Mouse (Mus musculus) embryo, embryonic 10 days (tissue): ENCODE measurements at regions not wholly inside any gene's neighbourhood (a gene's known extent, or its start where the extent isn't known, plus 50 kb on each side); places are given as distances from the start of the nearest gene placed in this dataset.
A peak's percentile ranks its signal among the peaks of the same experiment; 100 is the strongest.

ENCODE experiments used
- DNase-seq: peaks from one replicate; pipeline ENCODE4 v3.0.0-alpha.2; 2015; ENCODE audit warnings: low spot score

DNA sequence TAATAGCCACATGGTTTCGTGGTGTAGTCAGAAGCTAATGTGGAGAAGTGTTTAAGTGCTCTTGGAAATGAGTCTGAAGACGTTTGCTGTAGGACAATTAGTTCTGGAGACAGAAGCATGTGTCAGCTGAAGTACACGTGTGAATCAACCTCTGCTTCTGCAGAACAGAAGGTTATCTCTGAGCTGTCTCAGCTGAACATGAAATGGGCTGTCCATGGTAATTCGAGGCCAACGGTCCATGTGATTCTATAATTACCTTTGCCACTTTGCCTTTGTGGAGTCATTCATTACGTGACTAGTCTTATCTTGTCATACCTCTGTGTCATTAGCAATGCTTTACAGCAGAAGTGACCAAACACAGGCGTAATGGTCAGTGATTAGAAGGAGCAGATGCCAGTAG is 295.6 kb upstream of the Veph1 start:
- peak; percentile 17 for DNase-seq

DNA sequence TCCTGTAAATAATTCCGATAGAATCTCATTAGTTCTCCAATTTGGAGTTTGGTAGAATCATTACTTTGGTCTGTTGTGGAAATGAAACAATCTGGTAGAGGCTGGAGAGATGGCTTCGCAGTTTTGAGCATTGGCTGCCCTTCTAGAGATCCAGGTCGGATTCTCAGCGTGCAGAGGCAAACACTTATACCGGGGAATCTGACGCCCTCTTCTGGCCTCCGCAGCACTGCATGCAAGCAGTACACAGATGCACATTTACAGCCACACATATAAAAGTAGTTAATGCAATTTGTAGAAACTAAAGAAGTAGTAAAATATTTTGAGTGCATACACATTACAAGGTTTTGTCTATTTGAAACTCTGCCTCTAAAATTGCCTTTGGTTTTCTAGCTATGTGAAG is 294.1 kb upstream of the Veph1 start:
- DNase-seq = no peak

DNA sequence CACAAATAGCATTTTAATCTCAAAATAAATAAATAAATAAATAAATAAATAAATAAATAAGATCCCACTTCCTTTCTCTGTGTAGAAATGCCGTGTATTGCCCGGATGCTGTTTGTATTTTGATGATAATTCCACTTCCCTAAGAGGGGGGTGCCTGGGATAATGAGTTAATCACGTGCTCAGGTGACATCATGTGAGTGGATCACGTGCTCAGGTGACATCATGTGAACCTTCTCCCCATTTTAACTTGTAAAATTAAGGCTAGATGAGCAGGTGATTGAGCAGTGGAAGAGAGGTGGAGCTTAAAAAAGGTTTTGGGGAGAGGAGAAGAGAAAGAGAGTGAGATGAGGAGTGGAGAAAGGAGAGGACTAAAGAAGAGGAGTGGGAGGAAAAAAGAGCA is 292.8 kb upstream of the Veph1 start:
- DNase-seq = no peak

DNA sequence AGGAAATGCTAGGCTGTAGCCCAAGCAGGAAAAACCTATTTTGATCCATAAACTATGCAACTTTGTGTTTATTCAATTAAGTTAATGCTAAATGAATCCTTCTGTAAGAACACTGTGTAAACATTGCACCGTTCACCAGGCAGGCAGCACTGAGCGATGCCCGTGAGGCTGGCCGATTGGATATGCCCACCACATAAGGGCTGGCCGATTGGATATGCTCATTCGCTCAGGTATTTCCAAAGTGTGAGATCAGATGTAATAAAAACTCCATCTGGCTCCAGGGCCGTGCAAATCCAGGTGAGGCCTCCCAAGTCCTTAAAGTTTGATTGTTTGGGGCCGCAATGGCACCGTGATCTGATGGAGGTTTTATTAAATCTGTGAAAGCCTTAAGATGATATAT is 288.2 kb upstream of the Veph1 start:
- DNase-seq = no peak

DNA sequence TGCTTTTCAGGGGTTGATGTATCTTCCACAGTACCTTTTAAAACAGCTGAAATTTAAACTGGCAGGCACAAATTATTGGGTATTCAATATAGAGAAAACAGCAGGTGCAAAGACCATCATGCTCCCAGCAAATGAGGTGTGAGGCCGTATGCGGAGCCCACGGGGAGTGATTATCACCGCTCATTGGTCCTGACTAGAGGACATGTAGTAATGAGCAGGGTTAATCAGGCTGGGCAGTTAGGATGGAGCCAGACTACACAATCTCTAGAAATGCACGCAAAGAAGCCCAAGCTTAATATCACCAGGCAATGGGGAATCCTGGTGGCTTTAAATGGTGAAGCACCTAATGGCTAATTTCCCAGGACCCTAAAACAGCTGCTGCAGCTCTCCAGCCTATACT is 287.5 kb upstream of the Veph1 start:
- DNase-seq = no peak

DNA sequence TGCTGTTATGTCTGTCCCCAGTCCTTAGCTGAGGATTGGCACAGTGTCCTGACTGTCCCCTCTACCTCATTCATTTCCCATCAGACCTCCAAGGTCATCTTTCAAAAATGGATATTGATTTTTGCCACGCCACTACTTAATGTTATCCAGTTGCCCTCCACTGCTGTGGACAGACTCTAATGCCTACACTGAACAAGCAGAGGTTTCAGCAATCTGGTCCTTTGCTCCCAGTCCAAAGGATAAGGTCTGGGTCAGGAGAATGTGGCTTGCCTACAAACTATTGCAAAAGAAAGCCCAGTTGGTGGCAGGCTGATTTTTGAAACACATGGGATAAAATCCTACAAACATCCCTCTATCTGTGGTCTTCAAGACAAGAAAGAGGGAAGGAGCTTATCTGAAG is 280.0 kb upstream of the Veph1 start:
- no peak for DNase-seq

DNA sequence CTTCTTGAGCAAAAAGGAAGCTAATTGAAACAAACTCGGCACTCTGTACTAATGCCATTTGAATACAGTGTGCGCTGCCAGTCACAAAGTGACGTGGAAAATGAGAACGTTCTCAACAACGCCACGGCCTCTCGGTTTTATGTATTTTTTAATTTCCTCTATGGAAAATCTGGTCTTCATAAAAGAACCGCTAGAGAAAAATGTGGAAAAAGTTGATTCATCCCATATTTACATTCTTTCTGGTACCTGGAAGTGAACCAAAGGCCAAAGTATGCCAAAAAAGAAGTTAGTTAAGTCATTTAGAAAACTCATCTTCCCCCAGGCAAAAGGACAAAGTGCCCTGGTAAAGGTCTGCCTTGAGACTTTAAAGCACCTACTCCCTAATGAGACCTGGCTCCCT is 277.7 kb upstream of the Veph1 start:
- DNase-seq = no peak

DNA sequence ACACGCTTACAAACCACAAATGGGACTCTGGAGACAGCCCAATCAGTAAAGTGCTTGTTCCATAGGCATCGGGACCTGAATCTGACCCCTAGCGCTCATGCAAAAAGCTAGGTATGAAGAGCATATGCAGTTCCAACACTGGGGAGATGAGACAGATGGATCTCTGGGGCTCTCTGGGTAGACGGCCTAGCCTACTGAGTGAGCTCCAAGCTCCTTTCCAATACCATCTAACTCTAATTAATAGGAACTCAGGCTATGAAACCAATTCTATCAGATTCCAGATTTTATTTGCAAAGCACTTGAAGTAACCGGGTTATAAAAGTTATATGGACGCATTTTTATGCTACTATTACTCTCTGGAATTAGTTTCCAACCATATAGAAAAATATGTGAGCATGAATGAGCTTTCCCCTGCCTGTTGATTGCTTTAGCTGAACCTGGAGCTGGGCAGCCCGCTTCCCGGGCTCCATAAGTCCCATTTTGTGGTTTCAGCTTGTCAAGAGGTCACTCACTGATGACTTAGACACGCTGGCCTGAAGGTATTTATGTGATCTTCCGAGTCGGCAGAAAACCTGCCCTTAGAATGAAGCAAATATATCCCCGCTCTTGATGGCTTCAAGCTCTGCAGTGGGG is 276.4 kb upstream of the Veph1 start:
- DNase-seq = no peak

DNA sequence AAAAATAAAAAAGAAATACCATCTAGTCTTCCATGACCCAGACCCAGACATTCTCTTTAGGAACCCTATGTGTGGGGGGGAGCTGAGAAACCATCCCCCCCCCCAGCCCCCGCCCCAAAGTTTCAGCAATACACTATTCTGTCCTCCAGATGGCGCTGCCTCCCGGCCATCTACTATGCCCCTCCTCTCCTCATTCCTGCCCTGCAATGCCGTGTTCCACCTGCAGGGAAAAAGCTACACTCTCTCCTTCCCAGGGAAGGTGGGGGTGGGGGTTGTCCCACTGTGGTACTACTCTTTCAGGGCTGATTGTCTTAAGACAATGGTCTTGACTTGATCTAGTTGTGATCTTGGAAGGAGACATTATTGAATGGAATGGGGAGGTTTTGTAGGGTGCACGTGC is 273.7 kb upstream of the Veph1 start:
- no peak for DNase-seq

DNA sequence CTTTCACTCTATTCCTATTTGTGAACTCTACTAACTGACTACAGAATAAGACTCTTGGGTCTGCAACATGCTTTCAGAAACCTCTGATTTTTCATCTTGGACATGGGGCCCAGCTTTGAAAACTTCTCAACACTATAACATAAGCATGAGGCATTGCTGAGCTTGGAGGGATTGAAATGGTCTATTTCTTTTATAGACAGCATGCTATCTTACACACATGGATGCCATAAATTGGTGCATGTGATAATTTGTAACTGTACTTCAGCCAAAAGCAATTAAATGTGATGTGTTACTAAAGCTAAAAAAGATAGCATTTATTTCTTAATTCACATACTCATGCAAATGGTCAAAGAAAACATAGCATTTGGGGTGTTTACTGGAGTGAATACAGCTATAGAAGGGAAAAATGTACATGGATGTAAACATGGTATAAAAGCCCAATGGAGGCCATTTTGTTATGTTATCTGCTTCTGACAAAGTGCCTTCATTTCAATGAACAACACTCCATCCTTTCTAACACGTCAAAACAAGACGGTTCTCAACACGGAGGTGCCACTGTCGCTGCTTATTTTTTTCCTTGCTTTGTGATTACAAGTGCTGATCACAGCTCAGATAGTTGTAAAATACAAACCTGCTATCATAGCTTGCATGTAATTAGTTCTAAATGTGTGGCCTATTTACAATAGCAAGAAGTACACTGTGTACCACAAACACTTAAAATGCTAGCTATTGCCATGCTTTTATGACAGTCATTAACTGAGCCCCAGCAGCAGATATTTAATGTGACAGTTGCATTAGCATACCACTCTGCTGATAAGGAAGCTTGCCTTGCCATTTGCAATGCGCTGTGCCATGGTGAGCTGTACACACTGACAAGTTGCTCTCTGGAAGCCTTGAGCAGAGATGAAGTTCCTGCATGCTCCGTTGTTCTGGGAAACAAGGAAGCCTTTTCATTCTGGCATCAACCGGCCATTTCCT is 267.9 kb upstream of the Veph1 start:
- no peak for DNase-seq

DNA sequence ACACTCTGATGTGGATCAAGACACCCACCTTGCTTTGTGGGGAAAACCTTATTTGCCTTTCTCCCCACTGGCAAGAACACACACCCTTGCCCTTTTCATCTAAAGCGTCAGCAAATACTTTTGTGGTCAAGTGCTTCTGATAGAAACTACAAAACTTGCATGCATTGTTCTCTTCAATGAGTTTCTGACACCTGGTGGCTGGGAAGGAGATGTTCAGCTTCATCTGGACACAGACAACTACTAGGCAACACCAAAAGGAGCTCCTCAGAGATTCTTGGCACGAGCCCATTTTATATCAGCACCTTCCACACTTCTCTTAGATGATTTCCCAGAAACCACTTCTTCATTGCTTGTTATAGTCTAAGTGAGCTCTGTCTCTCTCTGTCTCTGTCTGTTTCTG is 266.7 kb upstream of the Veph1 start:
- DNase-seq = no peak

DNA sequence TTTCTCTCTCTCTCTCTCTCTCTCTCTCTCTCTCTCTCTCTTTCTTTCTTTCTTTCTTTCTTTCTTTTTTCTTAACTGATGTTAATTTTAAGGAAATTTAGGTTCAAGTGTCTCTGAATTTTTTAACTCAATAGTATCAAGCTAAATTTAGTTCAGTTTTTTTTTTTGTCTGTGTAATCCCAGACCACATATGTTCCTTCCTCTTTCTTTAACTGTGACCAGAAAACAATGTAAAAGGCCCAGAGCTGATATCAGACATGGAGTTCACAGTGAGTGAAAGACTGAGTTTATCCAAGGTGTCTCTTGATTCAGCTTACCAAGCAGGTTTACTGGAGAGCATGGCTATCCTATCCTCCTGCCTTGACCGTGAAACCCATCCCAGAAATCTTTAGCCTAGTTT is 258.9 kb upstream of the Veph1 start:
- DNase-seq = no peak

DNA sequence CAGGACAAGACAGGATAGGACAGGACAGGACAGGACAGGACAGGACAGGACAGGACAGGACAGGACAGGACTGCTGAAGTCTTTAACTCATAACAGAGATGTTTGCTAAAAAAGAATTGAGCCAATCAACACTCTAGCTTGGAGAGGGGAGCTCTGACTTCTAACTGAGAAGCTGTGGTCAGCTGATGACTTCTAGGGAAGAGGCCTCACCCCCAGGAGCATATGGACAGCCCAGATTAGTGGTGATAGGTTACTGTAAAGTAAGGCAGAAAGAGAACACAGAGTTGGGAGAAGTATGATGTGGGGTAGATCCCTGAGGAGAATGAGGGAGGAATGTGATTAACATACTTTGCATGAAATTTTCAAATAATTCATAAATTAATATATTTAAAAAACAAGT is 254.3 kb upstream of the Veph1 start:
- DNase-seq = no peak

DNA sequence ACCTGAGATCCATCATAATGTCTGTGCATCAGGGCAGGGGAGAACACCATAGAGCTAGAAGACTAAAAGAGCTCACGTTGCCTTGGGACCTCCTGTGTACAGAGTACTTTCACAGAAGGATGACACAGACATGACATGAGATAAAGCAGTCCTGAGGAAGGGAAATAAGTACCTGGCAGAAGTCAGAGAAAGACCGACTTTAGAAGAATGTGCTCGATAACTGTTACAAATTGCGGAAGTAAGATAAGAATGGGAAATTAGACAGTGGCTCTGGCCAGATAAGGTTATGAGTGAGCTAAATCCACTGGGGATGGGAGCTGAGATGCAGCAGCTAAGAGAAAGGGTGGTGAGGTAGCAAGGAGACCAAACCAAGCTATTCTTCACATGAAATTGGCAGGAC is 249.9 kb upstream of the Veph1 start:
- DNase-seq = no peak

DNA sequence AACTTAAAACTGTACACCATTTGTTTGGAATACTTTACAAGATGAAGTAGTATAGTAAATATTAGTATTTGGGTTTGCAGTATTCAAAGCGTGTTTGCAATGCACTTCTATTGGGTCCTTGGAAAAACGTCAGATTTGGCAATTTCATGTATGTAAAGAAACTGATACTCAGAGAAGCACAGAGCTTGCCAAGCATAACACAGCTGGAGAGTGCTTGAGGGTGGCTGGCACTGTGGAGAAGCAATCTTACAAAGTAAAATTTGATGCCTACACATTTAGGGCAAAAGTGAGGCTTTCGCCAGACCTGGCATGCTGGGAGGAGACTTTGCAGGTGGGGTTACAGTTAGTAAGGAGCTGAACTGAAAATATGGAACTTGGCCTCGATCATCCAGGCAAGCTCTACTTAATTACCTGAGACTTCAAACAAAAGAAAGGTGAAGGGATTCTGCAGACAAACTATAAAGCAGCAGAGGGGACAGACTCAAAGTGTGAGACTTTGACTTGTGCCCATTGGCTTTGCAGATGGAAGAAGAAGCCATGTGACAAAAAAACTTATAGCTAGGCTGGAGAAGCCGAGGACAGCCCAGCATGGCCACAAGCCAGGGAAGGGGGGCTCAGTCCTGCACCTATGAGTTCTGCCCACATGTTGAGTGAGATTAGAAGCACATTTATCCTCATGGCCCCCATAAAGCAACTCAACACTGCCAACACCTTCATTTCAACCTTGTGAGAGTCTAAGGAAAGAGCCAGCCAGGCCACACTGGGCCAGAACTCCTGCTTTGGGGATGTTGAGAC is 247.7 kb upstream of the Veph1 start:
- no peak for DNase-seq

DNA sequence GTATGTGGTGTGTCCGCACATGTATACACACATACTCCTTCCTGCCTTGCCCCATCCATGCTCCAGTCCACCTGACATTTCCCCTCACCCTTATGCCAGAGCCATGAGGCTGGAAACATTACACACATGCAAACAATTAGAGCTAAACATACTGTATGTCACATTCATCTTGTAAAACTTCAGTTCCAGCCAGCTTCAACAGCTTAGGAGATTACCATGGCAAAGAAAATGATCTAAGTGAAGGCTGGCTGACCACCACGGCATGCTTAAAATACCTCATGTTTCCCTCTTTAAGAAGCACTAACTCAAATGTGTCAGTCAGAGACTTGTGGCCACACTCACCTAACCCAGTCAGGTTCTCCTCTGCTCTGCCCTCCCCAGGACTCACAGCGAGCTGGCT is 246.2 kb upstream of the Veph1 start:
- no peak for DNase-seq

DNA sequence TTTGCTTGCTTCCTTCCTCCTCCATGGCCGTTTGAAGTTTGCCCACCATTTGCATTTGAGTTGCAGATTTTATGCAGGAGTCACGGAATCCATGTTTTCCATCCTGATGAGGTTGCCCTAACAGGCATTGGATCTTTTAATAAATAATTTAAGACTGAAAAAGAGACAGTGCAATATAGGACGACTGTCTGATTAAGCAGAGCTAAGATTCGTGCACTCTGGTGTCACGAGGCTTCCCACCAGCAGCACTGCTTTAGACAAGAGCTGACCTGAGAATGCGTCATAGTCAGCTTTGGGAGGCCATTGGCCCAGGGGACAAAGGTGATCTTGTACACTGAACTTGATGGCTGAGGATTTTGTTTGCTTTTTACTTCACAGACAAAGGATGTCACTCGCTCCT is 241.3 kb upstream of the Veph1 start:
- DNase-seq = no peak

DNA sequence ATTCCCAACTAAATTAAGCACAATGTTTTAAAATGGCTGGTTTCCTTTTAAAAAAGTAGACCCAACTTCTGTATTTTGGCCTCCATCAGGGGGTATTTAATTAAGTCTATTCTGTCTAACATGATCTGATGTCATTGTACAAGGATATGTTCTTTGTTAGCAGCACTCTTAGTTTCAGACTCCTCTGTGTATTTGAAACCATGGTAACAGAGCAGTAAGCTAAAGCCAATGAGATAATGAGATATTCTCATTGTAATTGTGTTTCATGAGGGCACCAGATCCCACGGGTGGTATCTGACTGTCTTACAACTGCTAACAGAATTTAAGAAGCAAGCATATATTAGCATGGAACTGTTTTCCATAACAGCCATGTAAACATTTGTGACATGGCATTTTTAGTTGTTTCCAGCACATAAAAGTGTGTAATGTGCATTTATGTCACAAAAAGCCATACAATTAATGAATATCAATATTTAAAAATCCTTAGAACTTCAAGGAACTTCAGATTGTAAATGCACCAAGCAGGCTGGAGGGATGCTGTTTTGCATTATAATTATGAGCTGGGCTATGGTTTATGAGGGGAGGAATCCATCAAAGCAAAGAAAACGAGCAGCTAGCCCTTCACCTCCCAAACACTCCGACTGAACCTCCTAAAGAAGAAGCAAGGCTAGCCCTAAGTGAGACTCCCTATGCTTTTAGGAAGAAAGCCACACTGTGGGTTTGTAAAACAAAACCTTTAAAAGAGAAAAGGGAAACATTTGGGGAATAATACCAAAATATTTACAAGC is 240.7 kb upstream of the Veph1 start:
- no peak for DNase-seq

DNA sequence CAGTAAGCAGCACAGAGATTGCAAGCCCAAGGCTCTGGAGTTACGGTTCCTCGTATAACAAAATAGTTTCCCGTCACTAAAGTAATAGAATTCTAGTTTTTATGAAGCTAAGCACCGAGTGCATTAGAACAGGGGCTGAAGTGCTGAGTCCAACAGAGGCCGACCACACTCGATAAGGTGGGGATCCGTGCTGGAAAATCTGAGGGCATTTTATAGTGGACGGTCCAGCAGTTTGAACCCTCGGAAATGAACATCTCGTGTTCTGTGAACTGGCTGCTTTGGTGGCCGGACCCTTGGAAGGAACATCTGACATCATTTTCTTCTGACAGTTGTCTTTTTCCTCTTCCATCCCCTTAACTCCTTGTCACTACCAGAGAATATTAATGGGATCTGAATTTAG is 240.0 kb upstream of the Veph1 start:
- no peak for DNase-seq

DNA sequence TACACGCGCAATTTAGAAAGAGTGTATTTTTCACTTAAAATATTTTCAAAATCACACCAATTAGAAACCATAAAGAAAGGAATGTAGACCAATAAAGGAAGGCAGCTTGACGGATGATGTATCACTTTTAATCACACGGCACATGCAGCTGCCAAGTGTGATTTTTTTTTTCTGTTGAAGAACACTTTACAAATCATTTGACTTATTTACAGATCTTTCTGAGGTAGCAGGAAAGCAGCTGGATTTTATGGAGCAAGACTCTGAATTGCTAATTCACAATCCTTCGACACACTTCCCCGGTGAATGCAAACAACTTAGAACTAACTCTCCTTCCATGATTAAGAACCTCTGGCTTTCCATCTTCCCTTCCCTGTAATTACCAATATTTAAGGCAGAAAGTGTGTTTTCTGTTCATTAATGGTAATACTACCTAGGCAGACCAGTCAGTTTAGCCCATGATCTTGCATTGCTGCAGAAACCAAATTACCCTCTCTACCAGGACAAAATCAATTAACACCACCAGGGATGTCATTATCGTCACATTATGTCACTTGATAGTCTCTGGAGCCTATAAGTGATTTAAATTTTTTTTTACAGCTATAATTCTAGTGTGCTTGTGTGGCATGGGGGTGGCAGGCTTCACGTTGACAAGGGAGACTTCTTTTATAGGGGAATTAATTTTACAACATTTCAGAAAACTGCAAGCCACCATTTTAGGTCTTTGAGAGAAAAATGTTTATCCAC is 239.3 kb upstream of the Veph1 start:
- DNase-seq = no peak

DNA sequence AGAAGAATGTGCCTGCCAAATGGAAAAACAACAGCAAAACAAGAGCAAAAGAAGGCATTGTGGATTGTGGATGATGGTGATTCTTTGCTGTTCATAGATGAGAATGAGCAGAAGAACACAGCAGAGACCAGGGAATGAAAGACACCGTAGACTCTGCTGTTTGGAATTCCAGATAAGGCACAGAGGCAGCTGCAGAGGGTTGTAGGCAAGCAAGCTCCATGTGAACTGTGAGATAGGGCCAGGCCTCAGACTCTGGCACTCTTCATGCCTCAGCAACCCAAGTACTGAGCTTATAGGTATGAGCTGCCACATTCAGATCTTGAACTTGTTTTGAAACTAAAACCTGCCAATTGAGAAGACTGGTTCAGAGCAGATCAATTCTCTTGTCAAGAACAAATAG is 223.3 kb upstream of the Veph1 start:
- DNase-seq = no peak
